Mouse (Mus musculus) retina, postnatal 7 days (tissue): ENCODE measurements around the gene Tra2a.
A peak's percentile ranks its signal among the peaks of the same experiment; 100 is the strongest.

Experiments
- DNase-seq: peaks from one replicate; pipeline ENCODE4 v3.0.0-alpha.2; 2012; ENCODE audit warnings: low read depth, low spot score

The Tra2a gene

DNA sequence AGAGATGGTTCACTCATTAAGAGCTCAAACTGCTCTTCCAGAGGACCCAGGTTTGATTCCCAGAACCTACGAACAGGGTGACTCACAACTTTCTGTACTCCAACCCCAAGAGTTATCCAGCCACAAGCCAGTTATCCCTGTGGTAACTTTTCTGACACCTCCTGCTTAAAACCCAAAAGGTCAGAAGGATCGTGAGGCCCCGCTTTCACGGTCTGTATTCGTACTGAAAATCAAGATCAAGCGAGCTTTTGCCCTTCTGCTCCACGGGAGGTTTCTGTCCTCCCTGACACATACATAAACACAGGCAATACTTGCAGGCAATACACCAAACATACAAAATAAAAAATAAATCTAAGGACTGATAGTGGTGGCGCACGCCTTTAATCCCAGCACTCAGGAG, 27.5 kb downstream of the Tra2a start:
- DNase-seq = peak; percentile 76

DNA sequence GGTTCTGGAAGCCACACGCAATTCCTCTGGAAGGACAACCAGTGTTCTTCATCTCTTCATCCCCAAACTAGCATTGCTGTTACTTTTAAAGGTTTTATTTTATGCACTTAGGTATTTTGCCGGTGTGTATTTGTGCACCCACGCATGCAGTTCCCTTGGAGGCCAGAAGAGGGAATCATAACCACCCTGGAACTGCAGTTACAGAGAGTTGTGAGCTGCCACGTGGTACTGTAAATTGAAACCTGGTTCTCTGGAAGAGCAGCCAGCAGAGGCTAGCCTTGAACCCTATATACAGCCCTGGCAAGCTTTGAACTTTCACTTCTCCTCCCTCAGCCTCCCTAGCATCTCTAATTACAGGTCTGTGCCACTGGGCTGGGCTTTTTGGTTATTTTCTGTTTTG, 30.5 kb downstream of the Tra2a start:
- no peak for DNase-seq

GRCm38 (mm10) chr6:49228126-49228679, 35.6 kb downstream of the Tra2a start:
- DNase-seq = no peak

DNA sequence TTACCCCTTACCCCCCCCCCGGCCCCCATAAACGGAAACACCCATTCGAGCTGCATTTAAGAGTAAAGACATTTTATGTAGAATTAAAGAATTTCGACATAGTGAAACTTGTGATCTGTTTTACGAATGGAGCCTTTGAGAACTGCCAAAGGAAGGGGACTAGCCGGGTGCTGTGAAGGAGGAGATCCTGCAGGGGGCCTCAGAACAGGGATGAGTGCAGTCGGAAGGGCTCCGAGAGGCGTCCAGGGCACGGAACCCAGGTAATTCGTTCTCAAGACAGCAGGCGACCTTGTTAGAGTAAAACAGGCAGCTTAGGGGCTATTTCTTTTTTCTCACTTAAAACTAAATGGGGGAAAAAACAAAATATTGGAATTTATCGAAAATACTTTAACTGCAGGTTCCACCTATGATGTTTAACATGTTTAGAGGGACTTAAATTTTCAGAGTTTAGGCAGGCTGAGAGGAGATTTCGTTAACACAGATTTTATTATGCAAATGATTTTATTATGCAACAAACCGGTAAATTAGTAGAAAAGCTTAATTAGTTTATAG, 36.6 kb downstream of the Tra2a start:
- DNase-seq = no peak

DNA sequence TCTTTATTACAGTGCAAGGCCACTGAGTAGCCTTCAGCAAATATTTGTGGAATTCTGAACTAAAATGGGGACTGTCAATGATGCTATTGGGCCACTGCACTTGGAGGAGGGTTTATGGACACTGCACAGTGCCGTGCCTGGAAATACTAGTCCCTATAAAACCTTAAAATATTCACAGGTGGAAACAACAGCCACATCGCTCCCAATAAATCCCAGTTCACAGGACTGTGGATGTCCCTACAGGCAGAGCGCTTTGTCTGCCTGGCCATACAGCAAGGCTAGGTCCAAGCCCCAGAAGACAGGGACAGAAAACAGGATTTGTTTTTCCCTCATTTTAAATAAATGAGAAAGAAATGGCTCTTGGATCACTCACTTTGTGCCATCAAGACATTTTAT, 38.1 kb downstream of the Tra2a start:
- no peak for DNase-seq

DNA sequence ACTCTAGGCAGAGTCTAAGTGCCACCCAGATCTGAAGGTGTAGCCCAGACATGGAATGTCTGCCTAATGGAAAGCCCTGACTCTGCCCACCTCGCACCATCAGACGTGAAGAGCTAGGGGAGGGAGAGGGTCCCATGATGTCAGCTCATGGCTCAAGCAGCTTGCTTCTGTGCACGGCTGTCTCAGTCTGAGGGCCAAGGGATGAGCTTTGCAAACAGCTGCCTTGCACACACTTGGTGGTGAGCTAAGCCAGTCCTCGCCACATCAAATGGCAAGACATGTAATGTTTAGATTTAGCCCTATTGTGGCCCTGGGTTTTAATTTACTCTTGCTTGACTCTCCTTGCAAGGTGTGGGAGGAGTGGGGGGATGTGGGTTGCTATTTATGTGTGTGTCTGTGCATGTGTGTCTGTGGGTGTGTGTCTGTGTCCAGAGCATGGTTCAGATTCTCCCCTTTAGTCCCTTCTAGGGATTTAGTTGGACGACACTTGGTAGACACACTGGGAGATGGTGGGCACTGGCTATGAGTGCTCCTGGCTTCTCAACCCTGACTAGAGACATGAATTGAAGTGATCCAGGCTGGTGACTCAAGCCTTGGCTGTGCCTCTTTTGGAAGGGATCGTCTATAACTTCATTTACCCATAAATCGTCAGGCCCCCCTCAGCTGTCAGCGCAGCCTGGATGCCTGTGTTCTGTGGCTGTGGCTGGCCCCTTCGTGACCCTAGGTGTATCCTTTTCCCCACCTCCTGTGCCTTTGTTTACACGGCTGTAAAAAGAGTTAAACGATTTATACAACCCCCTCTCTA, 38.7 kb downstream of the Tra2a start:
- DNase-seq = no peak

DNA sequence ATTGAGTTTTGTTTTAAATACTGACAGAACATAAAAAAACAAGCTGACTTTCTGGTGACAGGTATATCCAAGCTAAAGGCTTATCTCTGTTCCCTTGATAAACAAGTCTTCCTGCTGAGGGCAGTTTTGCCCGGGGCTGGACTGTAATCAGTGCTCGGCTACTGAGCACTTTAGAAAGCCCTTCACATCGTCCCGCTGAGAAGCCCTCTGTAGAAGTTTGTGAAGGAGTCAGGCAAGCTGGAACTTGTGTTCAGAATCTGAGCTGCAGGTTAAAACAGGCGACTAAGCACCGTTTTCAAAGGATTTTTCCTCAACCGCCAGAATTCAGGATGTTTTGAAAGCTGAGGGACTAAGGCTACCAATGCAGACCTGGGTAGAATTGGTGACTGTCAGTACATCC, 41.9 kb downstream of the Tra2a start:
- no peak for DNase-seq

DNA sequence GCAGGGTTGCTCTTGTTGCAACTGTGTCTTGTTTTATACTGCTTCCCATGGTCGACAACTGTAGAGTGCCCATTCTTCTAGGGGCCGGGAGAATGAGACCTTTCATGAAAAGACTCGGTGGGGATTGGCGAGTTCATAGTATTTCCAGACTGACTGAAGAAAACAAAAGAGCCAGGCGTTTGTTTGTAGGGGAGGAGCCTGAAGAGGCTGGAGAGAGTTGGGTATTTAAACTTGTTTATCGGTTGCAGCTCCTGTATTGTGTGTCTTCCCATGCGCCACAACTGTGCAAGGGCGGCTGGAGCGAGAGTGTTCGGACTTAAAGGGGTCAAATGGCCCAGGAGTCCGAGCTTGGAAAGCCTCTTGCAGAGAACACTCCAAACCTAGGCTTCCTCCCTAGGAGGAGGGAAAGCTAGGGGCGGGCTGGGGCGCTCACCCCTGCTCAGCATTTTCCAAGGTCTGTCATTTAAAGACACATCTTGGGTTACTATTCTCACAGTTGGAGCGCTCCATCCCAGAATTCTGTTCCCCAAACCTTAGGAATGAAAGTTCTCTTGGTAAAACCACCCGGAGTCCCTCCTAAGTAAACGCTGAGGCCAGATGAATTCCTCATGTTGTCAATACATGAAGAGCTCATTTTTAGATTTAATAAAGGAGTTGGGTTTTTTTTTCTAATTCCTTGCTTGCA, 43.8 kb downstream of the Tra2a start:
- DNase-seq = no peak

- DNase-seq = no peak
Observed at GRCm38 (mm10) chr6:49219001-49219560, 44.8 kb downstream of the Tra2a start.

DNA sequence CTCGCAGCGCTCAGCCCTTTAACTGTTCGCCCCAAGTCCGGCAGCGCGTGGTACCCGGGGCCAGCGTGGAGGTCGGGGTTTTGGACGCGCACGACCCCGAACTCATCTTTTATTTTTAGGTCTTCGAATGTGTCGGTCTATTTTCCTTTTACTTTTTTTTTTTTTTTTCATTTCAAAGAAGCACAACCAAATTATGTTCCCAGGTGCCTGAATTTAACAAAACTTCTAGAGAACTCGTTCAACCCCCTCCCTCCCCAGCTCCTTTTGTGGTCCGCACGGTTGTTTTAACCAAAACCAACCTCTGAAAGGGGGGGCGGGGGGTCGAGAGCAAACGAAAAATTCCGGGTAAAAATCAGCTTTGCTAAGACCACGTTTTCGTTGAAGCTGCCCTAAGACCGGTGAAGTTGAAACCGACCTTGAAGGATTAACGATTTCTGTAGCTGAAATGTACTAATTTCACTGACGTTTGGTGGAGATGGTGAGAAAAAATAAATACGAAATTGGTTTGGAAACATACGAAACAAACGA, 45.5 kb downstream of the Tra2a start:
- DNase-seq = no peak

GRCm38 (mm10) chr6:49217581-49218274, 46.1 kb downstream of the Tra2a start:
- peak; percentile 88 for DNase-seq

- no peak for DNase-seq
Observed at GRCm38 (mm10) chr6:49216811-49217542, 46.9 kb downstream of the Tra2a start.

DNA sequence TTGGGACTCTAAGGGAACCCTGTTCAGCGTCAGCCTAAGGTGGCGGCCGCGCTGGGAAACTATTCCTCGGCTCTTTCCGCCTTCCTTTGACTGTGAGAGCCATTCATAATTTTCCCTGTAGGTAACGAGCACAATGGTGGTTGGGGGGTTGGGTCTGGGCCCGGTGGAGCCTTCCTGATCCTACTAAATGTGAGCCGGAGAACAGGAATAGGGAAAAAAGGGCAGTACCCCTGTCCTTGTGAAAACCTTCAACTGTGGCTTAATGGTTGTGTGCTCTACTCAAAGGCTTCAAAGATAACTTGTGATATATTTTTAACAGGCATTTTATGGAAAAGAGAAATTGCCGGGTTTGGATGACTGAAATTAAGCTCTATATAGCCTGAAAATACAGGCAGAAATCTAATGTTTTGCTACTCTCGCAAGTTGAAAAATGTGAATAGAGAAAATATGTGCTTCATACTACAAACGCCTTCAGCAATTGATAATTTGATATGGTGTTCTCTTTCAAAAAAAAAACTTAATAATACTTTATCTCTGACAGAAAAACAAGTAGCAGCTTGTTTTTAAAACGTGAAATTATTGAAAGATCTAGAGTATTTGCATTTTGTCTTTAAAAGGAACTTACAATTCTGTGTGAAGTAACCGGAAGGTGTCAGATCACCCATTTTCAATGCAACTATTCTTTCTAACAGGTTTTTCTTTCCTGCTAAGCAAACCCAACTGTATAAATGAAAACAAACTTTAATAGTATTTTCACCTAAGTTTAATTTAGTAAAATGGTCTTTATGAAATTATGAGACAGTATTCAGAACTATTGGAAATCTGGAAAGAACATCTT, 47.9 kb downstream of the Tra2a start:
- no peak for DNase-seq

DNA sequence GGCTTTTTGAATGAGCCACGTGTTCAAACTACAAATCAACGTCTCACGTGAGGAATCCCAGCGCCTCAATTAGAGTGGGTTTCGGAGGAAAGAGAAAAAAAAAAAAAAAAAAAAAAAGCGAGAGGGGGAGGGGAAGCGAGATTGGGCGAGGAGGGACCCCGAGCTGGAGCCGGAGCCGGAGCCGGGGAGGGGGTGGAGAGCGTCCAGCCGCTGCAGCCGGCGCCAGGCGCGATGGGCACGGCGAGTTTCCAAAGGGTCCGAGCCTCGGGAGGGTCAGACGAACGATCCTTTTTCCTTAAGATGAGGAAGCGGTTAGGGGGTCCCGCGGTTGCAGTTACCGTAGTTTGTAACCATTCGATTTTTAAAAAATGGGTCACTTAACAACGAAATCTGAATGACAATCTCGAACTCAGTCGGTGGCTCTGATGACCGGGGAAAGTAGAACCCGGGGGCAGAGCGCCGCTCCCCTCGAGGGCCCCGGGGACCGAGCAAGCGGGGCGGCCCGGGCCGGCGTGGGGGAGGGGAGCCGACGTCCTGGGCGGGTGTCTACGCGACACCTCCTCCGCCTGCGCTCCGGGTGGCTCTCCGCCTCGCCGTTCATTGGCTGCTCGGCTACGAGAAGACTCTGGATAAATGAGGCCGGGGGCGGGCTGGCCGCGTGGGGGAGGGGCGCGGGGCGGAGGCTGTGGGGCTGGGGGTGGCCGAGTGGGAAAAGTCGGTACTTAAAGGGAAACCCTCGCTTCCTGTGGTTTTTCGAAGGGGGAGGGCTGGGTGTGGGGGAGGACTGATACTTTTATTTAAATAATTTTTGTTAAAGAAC, 48.7 kb downstream of the Tra2a start, which contains the start of gene Igf2bp3:
Gene Igf2bp3 (minus strand): TSS at position 30 of the 820 bp plus-strand sequence.
- DNase-seq = peak; percentile 57

DNA sequence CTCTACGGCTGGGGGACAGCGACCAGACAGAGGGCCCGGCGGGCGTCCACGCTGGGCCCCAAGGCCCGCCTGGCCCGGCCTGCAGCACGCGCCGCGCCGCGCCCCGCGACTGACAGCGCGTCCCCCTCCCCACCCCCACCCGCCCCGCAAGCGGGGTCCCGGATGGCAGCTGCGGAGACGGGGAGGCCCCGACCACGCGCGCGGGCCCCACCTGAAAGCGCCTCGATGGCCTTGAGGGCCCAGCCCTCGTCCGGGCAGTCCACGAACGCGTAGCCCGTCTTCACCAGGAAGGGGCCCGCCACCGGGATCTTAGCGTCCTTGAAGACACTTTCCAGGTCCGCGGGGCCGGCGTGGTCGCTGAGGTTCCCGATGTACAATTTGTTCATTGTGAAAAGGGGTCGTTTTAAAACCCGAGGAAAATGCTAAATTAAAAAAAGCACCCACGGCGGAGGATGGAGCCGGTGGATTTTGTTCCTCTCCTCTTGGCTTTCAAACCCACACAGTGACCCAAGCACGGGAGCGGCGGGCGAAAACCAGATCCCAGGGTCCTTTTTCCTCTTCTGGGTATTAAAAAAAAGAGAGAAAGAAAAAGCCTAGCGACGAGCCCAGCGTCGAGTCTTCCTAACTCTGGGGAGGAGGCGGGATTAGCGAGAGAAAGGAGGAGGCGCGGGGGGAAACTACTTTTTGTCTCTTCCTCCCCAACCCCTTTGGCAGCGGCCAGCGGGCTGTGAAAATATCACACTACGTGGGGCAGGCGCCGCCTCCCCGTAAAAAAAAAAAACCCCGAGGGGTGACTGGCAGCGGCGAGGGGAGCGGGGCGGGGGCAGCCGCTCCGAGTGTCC, 49.5 kb downstream of the Tra2a start:
- no peak for DNase-seq

GRCm38 (mm10) chr6:49213581-49214085, 50.2 kb downstream of the Tra2a start:
- no peak for DNase-seq

- DNase-seq = no peak
Observed at GRCm38 (mm10) chr6:49212931-49213580, 50.8 kb downstream of the Tra2a start.
